Mouse (Mus musculus) CH12.LX (cell line): ENCODE data around the gene Fam102b.

ENCODE experiments used
- CTCF ChIP-seq, 2 experiments: IDR thresholded peaks in 1 of 2; conservative IDR thresholded peaks in 1 of 2; 2 replicates each; pipeline ENCODE4 v1.5.1; 2011 to 2012; ENCODE audit warnings: low read depth in 2 of 2, low read length in 2 of 2, improper control_type of control experiment in 1 of 2, inconsistent platforms in 1 of 2, mild to moderate bottlenecking in 1 of 2, moderate library complexity in 1 of 2
- E2F4 ChIP-seq: IDR thresholded peaks from 2 replicates; pipeline ENCODE4 v1.6.1; 2011; ENCODE audit warnings: low read depth, low read length, improper control_type of control experiment; ENCODE audit not compliant: insufficient replicate concordance
- JUN ChIP-seq: IDR thresholded peaks from 2 replicates; pipeline ENCODE4 v1.6.1; 2011; ENCODE audit warnings: low read depth, mild to moderate bottlenecking, low read length, improper control_type of control experiment, moderate library complexity; ENCODE audit not compliant: insufficient read depth
- MAZ ChIP-seq: IDR thresholded peaks from 2 replicates; pipeline ENCODE4 v1.6.1; 2012; ENCODE audit warnings: low read depth, mild to moderate bottlenecking, inconsistent platforms, low read length, improper control_type of control experiment, moderate library complexity
- TCF12 ChIP-seq: IDR thresholded peaks from 2 replicates; pipeline ENCODE4 v1.6.1; 2014; ENCODE audit warnings: low read depth, mild to moderate bottlenecking, inconsistent platforms, low read length, improper control_type of control experiment
- UBTF ChIP-seq: IDR thresholded peaks from 2 replicates; pipeline ENCODE4 v1.6.1; 2012; ENCODE audit warnings: low read depth, mild to moderate bottlenecking, inconsistent platforms, low read length, improper control_type of control experiment, moderate library complexity
- USF2 ChIP-seq: conservative IDR thresholded peaks from 2 replicates; pipeline ENCODE4 v1.6.1; 2011; ENCODE audit warnings: low read depth, low read length, improper control_type of control experiment

- TF ChIP-seq UBTF = no peak
- TF ChIP-seq TCF12 = no peak
- no peak for TF ChIP-seq CTCF (conservative IDR thresholded peaks at IDR 0.05 in 1 of 2, IDR thresholded peaks at IDR 0.05 in 1 of 2; ENCODE audit: low read depth in 2 of 2, low read length in 2 of 2)
- no peak for TF ChIP-seq MAZ
- TF ChIP-seq USF2 = no peak
- no peak for TF ChIP-seq E2F4
- no peak for TF ChIP-seq JUN
Observed at GRCm38 (mm10) chr3:109051056-109051945, 23.9 kb upstream of the Fam102b start.
